Mouse (Mus musculus) forebrain, embryonic 10.5 days (tissue): Measurements from ENCODE around the gene Frs3. TPM values are rescaled to one million over a fixed set of nuclear protein-coding genes. Genes with fewer than 3 reads are reported as not detected.
A peak's percentile ranks its signal among the peaks of the same experiment; 100 is the strongest.

Experiments
- DNase-seq: peaks from one replicate; pipeline ENCODE4 v3.0.0-alpha.2; 2017; ENCODE audit warnings: low spot score; ENCODE audit errors: extremely low spot score
- H3K27ac ChIP-seq: fragments of 300-500 bp; sonication (generic); 2 replicates; pipeline ENCODE4 v1.5.1; 2016; ENCODE audit warnings: mild to moderate bottlenecking
- H3K27me3 ChIP-seq: fragments of 300-500 bp; sonication (generic); 2 replicates; pipeline ENCODE4 v1.6.1; 2016; ENCODE audit warnings: mild to moderate bottlenecking; ENCODE audit not compliant: poor library complexity, severe bottlenecking
- H3K36me3 ChIP-seq: fragments of 300-500 bp; sonication (generic); replicated peaks from 2 replicates; pipeline ENCODE4 v1.6.1; 2016; ENCODE audit warnings: mild to moderate bottlenecking, moderate library complexity
- H3K4me1 ChIP-seq: fragments of 300-500 bp; sonication (generic); 2 replicates; pipeline ENCODE4 v1.6.1; 2016
- H3K4me3 ChIP-seq: fragments of 300-500 bp; sonication (generic); 2 replicates; pipeline ENCODE4 v1.5.1; 2016; ENCODE audit warnings: mild to moderate bottlenecking, moderate library complexity
- H3K9me3 ChIP-seq: fragments of 300-500 bp; sonication (generic); 2 replicates; pipeline ENCODE4 v1.6.1; 2016; ENCODE audit warnings: mild to moderate bottlenecking, moderate library complexity
- WGBS: fragments of 180-500 bp; shearing (Covaris S2); methylation state at CpG from one replicate; pipeline ENCODE4 v1.1.7; 2016; 5-methylcytosine and 5-hydroxymethylcytosine counted together
- polyA plus RNA-seq: library from polyadenylated mRNA; unstranded; fragments of >200 nt; fragmentation: Nextera tagmentation; extraction: Ambion mirVana; gene quantifications from 2 replicates; pipeline ENCODE4 v1.2.1, GENCODE M21; 2016

The Frs3 gene
- polyA plus RNA-seq, 1 experiment from 2014 or later, result 7.5 TPM

DNA sequence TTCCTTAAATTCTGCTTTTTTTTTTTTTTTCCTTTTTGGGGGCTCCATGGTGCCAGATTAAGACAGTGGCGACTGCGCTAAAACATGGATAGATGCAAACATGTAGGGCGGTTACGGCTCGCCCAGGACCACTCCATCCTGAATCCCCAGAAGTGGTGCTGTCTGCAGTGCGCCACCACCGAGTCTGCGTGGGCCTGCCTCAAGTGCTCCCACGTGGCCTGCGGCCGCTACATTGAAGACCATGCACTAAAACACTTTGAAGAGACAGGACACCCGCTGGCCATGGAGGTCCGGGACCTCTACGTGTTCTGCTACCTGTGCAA, 16.9 kb upstream of the Frs3 start:
- Histone ChIP-seq H3K4me1 (peaks cover 42% of the 10 kb centered on the region), H3K36me3 (peaks cover 20% of the 10 kb centered on the region), H3K27me3 (peaks cover 49% of the 10 kb centered on the region), H3K9me3 (no peaks in the 10 kb centered on the region), H3K27ac (peak overlapping the region; percentile 69), H3K4me3 (peak overlapping the region; percentile 59)
- DNase-seq, result no peak
- 9% methylated on average over 14 of the region's 14 CpGs for WGBS

- Histone ChIP-seq H3K9me3 (no peaks in the 10 kb centered on the region), H3K4me3 (peak overlapping the region; percentile 59), H3K36me3 (peaks cover 23% of the 10 kb centered on the region), H3K27me3 (peaks cover 49% of the 10 kb centered on the region), H3K27ac (peak overlapping the region; percentile 69), H3K4me1 (peaks cover 42% of the 10 kb centered on the region)
- DNase-seq, result peak; percentile 49
- 4% methylated on average over 59 of the region's 68 CpGs for WGBS
These were observed 16.3 kb upstream of the Frs3 start for GRCm38 (mm10) chr17:47672311-47673111.

DNA sequence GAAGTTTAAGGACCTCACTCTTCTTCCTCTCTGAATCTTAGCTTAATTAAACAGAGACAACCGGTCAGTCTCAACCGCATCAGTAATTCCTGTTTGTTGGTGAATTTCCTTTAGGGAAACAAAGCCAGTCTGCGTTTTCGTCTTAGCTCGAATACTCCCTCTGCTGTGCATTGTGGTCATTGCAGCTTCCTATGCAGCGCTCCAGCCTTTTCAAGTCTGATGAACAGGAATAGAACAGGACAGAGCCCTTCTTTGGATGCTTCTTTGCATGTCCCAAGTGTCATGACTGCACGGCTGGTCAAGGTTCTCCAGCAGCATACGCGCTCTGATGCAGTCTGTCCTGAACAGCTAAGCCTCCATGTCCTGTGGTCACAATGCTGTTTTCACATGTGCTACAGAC, 12.2 kb upstream of the Frs3 start:
- 23% methylated on average over 9 of the region's 9 CpGs for WGBS
- H3K9me3 ChIP-seq, result no peaks in the 10 kb centered on the region
- no peak overlapping the region for H3K27ac ChIP-seq
- no peak overlapping the region for H3K4me3 ChIP-seq
- peaks cover 57% of the 10 kb centered on the region for H3K36me3 ChIP-seq
- peaks cover 28% of the 10 kb centered on the region for H3K27me3 ChIP-seq
- DNase-seq, result peak; percentile 62
- H3K4me1 ChIP-seq, result peaks cover 35% of the 10 kb centered on the region

DNA sequence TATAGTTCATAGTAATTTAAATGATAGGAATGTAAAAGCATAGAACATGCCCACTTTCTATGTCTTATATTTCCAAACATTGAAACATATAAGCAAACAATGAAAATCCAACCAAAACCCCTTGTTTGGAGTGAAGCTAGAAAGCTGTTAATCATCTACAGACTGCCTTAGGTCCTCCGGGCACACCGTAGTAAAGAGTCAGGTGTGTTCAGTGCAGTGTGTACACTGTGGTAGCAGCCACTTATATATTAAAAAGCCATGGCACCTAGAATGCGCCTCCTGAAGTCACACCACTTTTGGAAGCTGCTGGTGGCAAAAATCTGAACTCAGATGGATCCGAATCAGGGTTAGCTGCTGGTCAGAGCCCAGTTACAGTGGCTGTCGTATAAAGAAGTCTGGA, 10.6 kb upstream of the Frs3 start:
- no peak for DNase-seq
- Histone ChIP-seq H3K4me3 (no peak overlapping the region), H3K4me1 (peaks cover 18% of the 10 kb centered on the region), H3K36me3 (peaks cover 70% of the 10 kb centered on the region), H3K9me3 (no peaks in the 10 kb centered on the region), H3K27me3 (peaks cover 11% of the 10 kb centered on the region), H3K27ac (no peak overlapping the region)
- 93% methylated on average over 5 of the region's 5 CpGs for WGBS

DNA sequence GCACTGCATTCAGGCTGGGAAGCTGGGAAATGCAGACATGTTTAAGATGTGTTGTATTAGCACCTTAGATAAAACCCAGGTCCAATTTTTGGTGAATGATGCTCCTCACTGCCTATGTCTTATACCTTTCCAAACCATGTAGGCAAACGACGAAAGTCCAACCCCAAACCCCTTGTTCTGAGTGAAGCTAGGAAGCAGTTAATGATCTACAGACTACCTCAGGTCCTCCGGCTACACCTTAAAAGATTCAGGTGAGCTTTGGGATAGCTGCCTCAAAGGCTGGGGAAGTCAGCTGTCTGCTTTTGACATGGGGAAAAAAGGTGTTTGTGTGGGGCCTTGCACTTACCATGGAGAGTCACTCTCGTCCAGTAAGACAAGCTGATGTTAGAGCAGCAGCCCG, 10.1 kb upstream of the Frs3 start:
- H3K9me3 ChIP-seq, result no peaks in the 10 kb centered on the region
- no peak overlapping the region for H3K4me3 ChIP-seq
- H3K27ac ChIP-seq, result no peak overlapping the region
- peaks cover 70% of the 10 kb centered on the region for H3K36me3 ChIP-seq
- H3K27me3 ChIP-seq, result peaks cover 6% of the 10 kb centered on the region
- 86% methylated on average over 5 of the region's 5 CpGs for WGBS
- H3K4me1 ChIP-seq, result peaks cover 13% of the 10 kb centered on the region
- no peak for DNase-seq

GRCm38 (mm10) chr17:47682836-47683235, 6.0 kb upstream of the Frs3 start:
- H3K36me3 ChIP-seq, result peaks cover 83% of the 10 kb centered on the region
- 91% methylated on average over 4 of the region's 4 CpGs for WGBS
- H3K9me3 ChIP-seq, result no peaks in the 10 kb centered on the region
- no peak overlapping the region for H3K4me3 ChIP-seq
- H3K27me3 ChIP-seq, result no peaks in the 10 kb centered on the region
- DNase-seq, result no peak
- H3K27ac ChIP-seq, result no peak overlapping the region
- H3K4me1 ChIP-seq, result peaks cover 15% of the 10 kb centered on the region

GRCm38 (mm10) chr17:47687409-47688343, 1.2 kb upstream of the Frs3 start:
- peaks cover 39% of the 10 kb centered on the region for H3K36me3 ChIP-seq
- peaks cover 34% of the 10 kb centered on the region for H3K4me1 ChIP-seq
- peak overlapping the region; percentile 87 for H3K4me3 ChIP-seq
- under 1% methylated on average over 70 of the region's 70 CpGs for WGBS
- peaks cover 36% of the 10 kb centered on the region for H3K27me3 ChIP-seq
- peak overlapping the region; percentile 92 for H3K27ac ChIP-seq
- no peaks in the 10 kb centered on the region for H3K9me3 ChIP-seq
- peak; percentile 93 for DNase-seq

DNA sequence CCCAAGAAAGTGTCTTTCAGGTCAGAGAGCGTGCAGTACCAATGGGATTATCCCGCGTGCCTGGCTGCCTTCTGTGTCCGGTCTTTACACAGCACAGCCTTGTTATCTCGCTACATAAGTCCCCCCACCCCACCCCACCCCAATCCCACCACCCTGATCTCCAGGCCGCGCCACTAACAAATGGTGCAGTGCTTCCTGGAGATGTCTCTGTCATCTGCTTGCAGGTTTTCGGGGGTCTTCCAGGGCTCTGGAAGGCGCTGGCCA, 554 bp upstream of the Frs3 start, which contains the start of gene Tomm6:
TSS of gene Tomm6 (minus strand) at position 43 of the 264 bp plus-strand sequence.
- peaks cover 33% of the 10 kb centered on the region for H3K36me3 ChIP-seq
- H3K27me3 ChIP-seq, result peaks cover 42% of the 10 kb centered on the region
- peak within 1 kb of the TSS; percentile 87 for H3K4me3 ChIP-seq
- peaks cover 35% of the 10 kb centered on the region for H3K4me1 ChIP-seq
- H3K27ac ChIP-seq, result peak within 1 kb of the TSS; percentile 92
- WGBS, result under 1% methylated on average over 9 of the region's 9 CpGs
- no peaks in the 10 kb centered on the region for H3K9me3 ChIP-seq
- DNase-seq, result no peak

GRCm38 (mm10) chr17:47689894-47690293, 1.1 kb downstream of the Frs3 start:
- no peak overlapping the region for H3K27ac ChIP-seq
- no peaks in the 10 kb centered on the region for H3K9me3 ChIP-seq
- H3K4me1 ChIP-seq, result peaks cover 49% of the 10 kb centered on the region
- WGBS, result 87% methylated on average over 8 of the region's 8 CpGs
- H3K36me3 ChIP-seq, result peaks cover 16% of the 10 kb centered on the region
- no peak for DNase-seq
- H3K4me3 ChIP-seq, result peak overlapping the region; percentile 87; the same call in 1 of the 2 replicates
- H3K27me3 ChIP-seq, result peaks cover 49% of the 10 kb centered on the region

DNA sequence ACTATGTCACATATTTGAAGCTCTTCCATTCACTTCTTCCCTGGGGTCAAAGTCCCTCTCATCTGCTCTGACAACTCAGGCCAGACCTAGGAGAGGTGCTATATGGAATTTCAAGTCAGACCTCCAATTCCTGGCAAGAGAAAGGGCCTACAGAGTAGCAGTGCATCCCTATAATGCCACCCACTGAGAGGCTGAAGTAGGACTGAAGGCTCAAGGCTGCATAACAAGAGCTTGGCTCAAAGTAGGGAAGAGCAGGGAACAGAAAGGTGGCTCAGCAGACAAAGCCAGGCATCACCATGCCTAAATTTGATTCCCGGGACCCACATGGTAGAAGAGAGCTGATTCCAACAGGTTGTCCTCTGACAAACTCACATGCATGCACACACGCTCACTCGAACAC, 2.8 kb downstream of the Frs3 start:
- DNase-seq, result no peak
- H3K27me3 ChIP-seq, result peaks cover 60% of the 10 kb centered on the region
- H3K4me3 ChIP-seq, result no peak overlapping the region
- WGBS, result 96% methylated on average over 3 of the region's 3 CpGs
- no peaks in the 10 kb centered on the region for H3K9me3 ChIP-seq
- peaks cover 49% of the 10 kb centered on the region for H3K4me1 ChIP-seq
- no peaks in the 10 kb centered on the region for H3K36me3 ChIP-seq
- H3K27ac ChIP-seq, result no peak overlapping the region

DNA sequence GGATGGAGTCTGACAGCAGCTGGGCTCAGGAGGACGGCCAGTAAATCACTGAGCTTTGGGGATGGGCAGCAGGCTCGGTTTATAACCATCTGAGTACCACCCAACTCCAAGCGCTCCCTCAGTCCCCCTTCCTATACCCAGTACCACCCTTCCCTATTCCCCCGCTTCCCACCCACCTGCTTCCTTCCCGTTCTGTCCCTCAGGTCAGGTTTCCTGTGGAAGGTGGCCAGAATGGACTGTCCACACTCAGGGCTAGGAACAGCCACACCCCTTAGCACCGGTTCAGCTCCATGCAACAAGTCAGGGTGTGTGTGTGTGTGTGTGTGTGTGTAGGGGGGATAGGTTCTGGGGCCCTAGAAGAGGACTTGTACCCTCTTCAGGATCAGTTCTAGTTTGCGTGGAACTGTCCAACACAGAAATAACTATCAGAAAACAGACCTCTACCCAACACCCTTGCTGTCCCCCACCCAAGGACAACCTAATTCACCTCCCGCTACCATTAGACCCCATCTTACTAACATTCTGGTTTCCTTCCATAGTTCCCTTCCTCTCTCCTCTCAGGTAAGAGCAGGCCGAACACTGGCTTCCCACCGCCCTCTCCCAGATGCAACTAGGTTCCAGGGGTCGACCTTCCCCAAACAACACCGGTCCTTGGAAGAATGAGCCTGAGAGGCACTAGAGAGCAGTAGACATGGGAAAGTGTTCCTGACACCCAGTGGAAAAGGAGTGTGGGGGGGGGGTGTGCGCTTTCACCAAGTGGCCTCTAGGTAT, 5.0 kb downstream of the Frs3 start:
- H3K36me3 ChIP-seq, result peaks cover 11% of the 10 kb centered on the region
- WGBS, result 37% methylated on average over 13 of the region's 13 CpGs
- peak overlapping the region; percentile 91 for H3K27ac ChIP-seq

GRCm38 (mm10) chr17:47694442-47694502, 5.4 kb downstream of the Frs3 start, which contains the start of gene Gm21981:
Gm21981 (minus strand) TSS chr17:47694455.
- WGBS, result 0% methylated on average over 3 of the region's 3 CpGs
- peak within 1 kb of the TSS; percentile 78 for H3K4me3 ChIP-seq
- DNase-seq, result no peak
- H3K27ac ChIP-seq, result peak within 1 kb of the TSS; percentile 91
- H3K4me1 ChIP-seq, result peaks cover 31% of the 10 kb centered on the region
- peaks cover 67% of the 10 kb centered on the region for H3K27me3 ChIP-seq
- peaks cover 15% of the 10 kb centered on the region for H3K36me3 ChIP-seq
- H3K9me3 ChIP-seq, result no peaks in the 10 kb centered on the region

More for the DNA sequence above, 5.0 kb downstream of the Frs3 start:
- Histone ChIP-seq H3K27me3 (peaks cover 69% of the 10 kb centered on the region), H3K4me3 (peak overlapping the region; percentile 78), H3K4me1 (peaks cover 35% of the 10 kb centered on the region), H3K9me3 (no peaks in the 10 kb centered on the region)
- DNase-seq, result no peak
